Mouse (Mus musculus) heart, adult 2 months (tissue): Measurements from ENCODE around the gene Zfp446. TPM values are rescaled to one million over a fixed set of nuclear protein-coding genes. Genes with fewer than 3 reads are reported as not detected.
A peak's percentile ranks its signal among the peaks of the same experiment; 100 is the strongest.

Source experiments
- DNase-seq, 2 experiments: peaks; one replicate each; pipeline ENCODE4 v3.0.0; 2021
- H3K27ac ChIP-seq: fragments of 200-600 bp; 2 replicates; pipeline ENCODE4 v1.8.1; 2022
- H3K27me3 ChIP-seq: fragments of 200-500 bp; 2 replicates; pipeline ENCODE4 v1.6.1; 2012; ENCODE audit warnings: mild to moderate bottlenecking, low read length, inconsistent platforms, mixed read lengths; ENCODE audit not compliant: control insufficient read depth, insufficient read depth
- H3K36me3 ChIP-seq: fragments of 200-500 bp; 2 replicates; pipeline ENCODE4 v1.6.1; 2012; ENCODE audit warnings: low read length, inconsistent platforms; ENCODE audit not compliant: control insufficient read depth, insufficient read depth
- H3K4me1 ChIP-seq: fragments of 200-500 bp; 2 replicates; pipeline ENCODE4 v1.6.1; 2011; ENCODE audit warnings: low read length; ENCODE audit not compliant: control insufficient read depth, insufficient read depth
- H3K4me3 ChIP-seq: fragments of 200-600 bp; 2 replicates; pipeline ENCODE4 v1.8.1; 2022
- H3K79me2 ChIP-seq: fragments of 200-500 bp; replicated peaks from 2 replicates; pipeline ENCODE4 v1.6.1; 2012; ENCODE audit warnings: mild to moderate bottlenecking, inconsistent platforms, low read length, moderate library complexity, mixed read lengths; ENCODE audit not compliant: control insufficient read depth, insufficient read depth
- H3K9ac ChIP-seq: fragments of 200-500 bp; 2 replicates; pipeline ENCODE4 v1.6.1; 2012; ENCODE audit warnings: low read depth, mild to moderate bottlenecking, control low read depth, inconsistent platforms, low read length, mixed read lengths
- CTCF ChIP-seq: fragments of 200-600 bp; IDR thresholded peaks from 2 replicates; pipeline ENCODE4 v1.8.1; 2022; ENCODE audit warnings: antibody characterized with exemption, mild to moderate bottlenecking, moderate library complexity
- EP300 ChIP-seq: fragments of 200-500 bp; IDR thresholded peaks from 2 replicates; pipeline ENCODE4 v1.6.1; 2011; ENCODE audit warnings: low read depth, low read length, control low read depth; ENCODE audit not compliant: insufficient read depth
- POLR2A ChIP-seq: fragments of 200-500 bp; IDR thresholded peaks from 2 replicates; pipeline ENCODE4 v1.6.1; 2011; ENCODE audit warnings: mild to moderate bottlenecking, low read depth, low read length, control low read depth; ENCODE audit not compliant: insufficient read depth
- WGBS: fragments of 180-500 bp; shearing (Covaris S2); methylation state at CpG from one replicate; pipeline ENCODE4 v1.1.7; 2018; 5-methylcytosine and 5-hydroxymethylcytosine counted together
- intact Hi-C: fragments of 180-260 bp; cut with DNase I; formaldehyde crosslinking; loops from one replicate; pipeline ENCODE4 v1.15.1; 2025
- polyA plus RNA-seq: library from polyadenylated mRNA; depleted of rRNA; stranded (reverse); fragments of >200 nt; gene quantifications from 2 replicates; pipeline ENCODE4 v1.2.3, GENCODE M21; 2012; rRNA removed
- total RNA-seq, 2 experiments: library from RNA; stranded (reverse); gene quantifications; 2 replicates each; pipeline ENCODE4 v1.2.3; 2021

Gene Zfp446
- total and polyA plus RNA-seq, 3 experiments: 2.2 to 4.2 (median 2.9) TPM

GRCm38 (mm10) chr7:13031983-13032382, 54.3 kb downstream of the Zfp446 start:
- no peak overlapping the region for H3K4me3 ChIP-seq
- 84% methylated on average over 2 of the region's 2 CpGs for WGBS
- intact Hi-C loops: loop anchor here (10.0 kb wide), 1 partner anchor 557 kb away; the partner anchor contains the start of gene Zfp606
- no peak overlapping the region for H3K9ac ChIP-seq
- TF ChIP-seq POLR2A (no peak), CTCF (no peak), EP300 (no peak)
- H3K4me1 ChIP-seq: peaks cover 6% of the 10 kb centered on the region
- no peaks in the 10 kb centered on the region for H3K27me3 ChIP-seq
- H3K36me3 ChIP-seq: no peaks in the 10 kb centered on the region; the same call in 1 of the 2 replicates
- H3K27ac ChIP-seq: no peak overlapping the region
- no peak for DNase-seq
- no peaks in the 10 kb centered on the region for H3K79me2 ChIP-seq

GRCm38 (mm10) chr7:13032541-13032940, 54.9 kb downstream of the Zfp446 start:
- H3K36me3 ChIP-seq: no peaks in the 10 kb centered on the region; the same call in 1 of the 2 replicates
- H3K4me3 ChIP-seq: no peak overlapping the region
- H3K9ac ChIP-seq: no peak overlapping the region
- peaks cover 6% of the 10 kb centered on the region for H3K4me1 ChIP-seq
- WGBS: 84% methylated on average over 7 of the region's 7 CpGs
- TF ChIP-seq POLR2A: no peak
- TF ChIP-seq CTCF: no peak
- H3K27ac ChIP-seq: no peak overlapping the region
- intact Hi-C loops: loop anchor here (10.0 kb wide), 1 partner anchor 558 kb away; the partner anchor contains the start of gene Zfp606
- no peaks in the 10 kb centered on the region for H3K27me3 ChIP-seq
- H3K79me2 ChIP-seq: no peaks in the 10 kb centered on the region
- no peak for DNase-seq

- no peaks in the 10 kb centered on the region; the same call in 1 of the 2 replicates for H3K36me3 ChIP-seq
- 30% methylated on average over 13 of the region's 13 CpGs for WGBS
- peak overlapping the region; percentile 91 for H3K9ac ChIP-seq
- H3K27me3 ChIP-seq: no peaks in the 10 kb centered on the region
- DNase-seq: no peak
- peak overlapping the region; percentile 77 for H3K4me3 ChIP-seq
- peaks cover 6% of the 10 kb centered on the region for H3K4me1 ChIP-seq
- intact Hi-C loops: loop anchor here (1.0 to 10.0 kb wide), 2 partner anchors 9 to 559 kb away; partner anchors contain the start of gene Zfp606
- TF ChIP-seq CTCF: no peak
- TF ChIP-seq EP300: no peak
- TF ChIP-seq POLR2A: no peak
- no peaks in the 10 kb centered on the region for H3K79me2 ChIP-seq
- H3K27ac ChIP-seq: peak overlapping the region; percentile 89; the same call in 1 of the 2 replicates
Observed at GRCm38 (mm10) chr7:13033451-13034147, 56.0 kb downstream of the Zfp446 start.

- H3K4me1 ChIP-seq: peaks cover 9% of the 10 kb centered on the region
- under 1% methylated on average over 45 of the region's 45 CpGs for WGBS
- H3K27ac ChIP-seq: peak within 1 kb of the TSS; percentile 89
- H3K9ac ChIP-seq: peak within 1 kb of the TSS; percentile 91
- no peaks in the 10 kb centered on the region; the same call in 1 of the 2 replicates for H3K36me3 ChIP-seq
- peak within 1 kb of the TSS; percentile 77 for H3K4me3 ChIP-seq
- peak; percentile 97 for DNase-seq
- TF ChIP-seq EP300 (peak; percentile 84), POLR2A (peak; percentile 93), CTCF (no peak)
- no peaks in the 10 kb centered on the region for H3K79me2 ChIP-seq
- no peaks in the 10 kb centered on the region for H3K27me3 ChIP-seq
- intact Hi-C loops: loop anchor here (1.0 to 10.0 kb wide), 2 partner anchors 10 to 560 kb away; partner anchors contain the start of gene Zfp606
Observed at GRCm38 (mm10) chr7:13034148-13034977, 56.7 kb downstream of the Zfp446 start, which contains the start of gene Chmp2a. TSS of gene Chmp2a (minus strand) at chr7:13034807.

Other genes with a start within 250 kb of the Zfp446 start
- gene Vmn2r56, start 242.8 kb upstream of the Zfp446 start, total RNA-seq: not detected
- gene Vmn2r56, start 242.8 kb upstream of the Zfp446 start, polyA plus RNA-seq: not detected in 2 replicates
- gene Zscan18, start 174.2 kb upstream of the Zfp446 start, total RNA-seq: 1 to 10 TPM in 1 of 2 experiments, under 1 TPM in 1; 0.73 to 1.1 TPM
- gene Zscan18, start 174.2 kb upstream of the Zfp446 start, polyA plus RNA-seq: 1.1 TPM in 2 replicates
- gene Zfp329, start 159.0 kb upstream of the Zfp446 start, total RNA-seq: 1 to 10 TPM; 4.9 to 5.2 TPM
- gene Zfp329, start 159.0 kb upstream of the Zfp446 start, polyA plus RNA-seq: 1.1 and 2.9 TPM in 2 replicates
- 10 to 100 TPM; 15.9 to 18.0 TPM for gene Zfp110, start 143.1 kb upstream of the Zfp446 start, total RNA-seq
- gene Zfp110, start 143.1 kb upstream of the Zfp446 start, polyA plus RNA-seq: 4.9 and 9.6 TPM in 2 replicates
- 1 to 10 TPM; 3.0 to 3.5 TPM for gene Zfp128, start 96.7 kb upstream of the Zfp446 start, total RNA-seq
- 1.3 and 3.0 TPM in 2 replicates for gene Zfp128, start 96.7 kb upstream of the Zfp446 start, polyA plus RNA-seq
- 1 to 10 TPM; 5.7 TPM for gene Zscan22, start 80.0 kb upstream of the Zfp446 start, total RNA-seq
- gene Zscan22, start 80.0 kb upstream of the Zfp446 start, polyA plus RNA-seq: 6.0 and 9.2 TPM in 2 replicates
- 100 to 1,000 TPM; 525 to 621 TPM for gene Rps5, start 55.6 kb upstream of the Zfp446 start, total RNA-seq
- gene Rps5, start 55.6 kb upstream of the Zfp446 start, polyA plus RNA-seq: 842 and 914 TPM in 2 replicates
- gene Rnf225, start 50.4 kb upstream of the Zfp446 start, total RNA-seq: under 1 TPM; 0.18 to 0.23 TPM
- gene Rnf225, start 50.4 kb upstream of the Zfp446 start, polyA plus RNA-seq: 0.12 and 0.14 TPM in 2 replicates
- gene Zfp324, start 12.0 kb upstream of the Zfp446 start, total RNA-seq: 1 to 10 TPM; 2.6 to 3.6 TPM
- 2.3 and 2.9 TPM in 2 replicates for gene Zfp324, start 12.0 kb upstream of the Zfp446 start, polyA plus RNA-seq
- not detected for gene Slc27a5, start 20.3 kb downstream of the Zfp446 start, total RNA-seq
- gene Slc27a5, start 20.3 kb downstream of the Zfp446 start, polyA plus RNA-seq: 0.59 and 0.82 TPM in 2 replicates
- gene Trim28, start 21.3 kb downstream of the Zfp446 start, total RNA-seq: 10 to 100 TPM; 83.8 to 86.0 TPM
- 139 and 195 TPM in 2 replicates for gene Trim28, start 21.3 kb downstream of the Zfp446 start, polyA plus RNA-seq
- gene Zbtb45, start 32.2 kb downstream of the Zfp446 start, total RNA-seq: 1 to 10 TPM; 6.8 to 9.3 TPM
- 8.6 and 14.1 TPM in 2 replicates for gene Zbtb45, start 32.2 kb downstream of the Zfp446 start, polyA plus RNA-seq
- gene Chmp2a, start 57.0 kb downstream of the Zfp446 start, total RNA-seq: 100 to 1,000 TPM; 137 to 139 TPM
- gene Chmp2a, start 57.0 kb downstream of the Zfp446 start, polyA plus RNA-seq: 66.1 and 99.2 TPM in 2 replicates
- 100 to 1,000 TPM; 169 to 201 TPM for gene Ube2m, start 60.4 kb downstream of the Zfp446 start, total RNA-seq
- gene Ube2m, start 60.4 kb downstream of the Zfp446 start, polyA plus RNA-seq: 242 and 328 TPM in 2 replicates
- under 1 TPM; 0.45 to 0.50 TPM for gene Mzf1, start 76.9 kb downstream of the Zfp446 start, total RNA-seq
- gene Mzf1, start 76.9 kb downstream of the Zfp446 start, polyA plus RNA-seq: 0.47 and 0.59 TPM in 2 replicates
- gene Vmn1r85, start 117.3 kb downstream of the Zfp446 start, total RNA-seq: not detected
- gene Vmn1r85, start 117.3 kb downstream of the Zfp446 start, polyA plus RNA-seq: not detected in 2 replicates
- not detected for gene Vmn1r86, start 142.1 kb downstream of the Zfp446 start, total RNA-seq
- not detected in 2 replicates for gene Vmn1r86, start 142.1 kb downstream of the Zfp446 start, polyA plus RNA-seq
- not detected for gene Vmn1r87, start 162.3 kb downstream of the Zfp446 start, total RNA-seq
- gene Vmn1r87, start 162.3 kb downstream of the Zfp446 start, polyA plus RNA-seq: not detected in 2 replicates
- gene Vmn1r88, start 181.7 kb downstream of the Zfp446 start, total RNA-seq: under 1 TPM; 0.03 to 0.05 TPM
- not detected in 2 replicates for gene Vmn1r88, start 181.7 kb downstream of the Zfp446 start, polyA plus RNA-seq
- not detected for gene Vmn1r89, start 235.2 kb downstream of the Zfp446 start, total RNA-seq
- gene Vmn1r89, start 235.2 kb downstream of the Zfp446 start, polyA plus RNA-seq: not detected in 2 replicates